13 mouse cellular contexts compared by ENCODE assay signal in genomic region chr8:77695486-77696058, GRCm38 (mm10). TPM values are rescaled to one million over a fixed set of nuclear protein-coding genes. Genes with fewer than 3 reads are reported as not detected.
DNase-seq lines count a peak whose midpoint lies in the region; ATAC-seq lines count a peak whose summit lies in the region.
"Had no signal": no experiment of that assay in that cellular context is flagged by ENCODE, and none has a peak within 500 bp of the region (broad histone marks: within the 10 kb centered on the region; RNA-seq: fewer than 3 reads in every experiment).

No protein-coding gene starts in this region.

- no peaks in the 10 kb centered on the region for H3K9me3 ChIP-seq in heart, embryonic 15.5 days (replicated peaks)
- no peaks in the 10 kb centered on the region for H3K9me3 ChIP-seq in midbrain, embryonic 11.5 days (ENCODE audit: control insufficient read depth, low read length)
- no peaks in the 10 kb centered on the region for H3K9me3 ChIP-seq in midbrain, embryonic 14.5 days (ENCODE audit: control insufficient read depth, low read length)
- no peaks in the 10 kb centered on the region for H3K9me3 ChIP-seq in limb, embryonic 10.5 days (replicated peaks)
- no peaks in the 10 kb centered on the region for H3K9me3 ChIP-seq in stomach, embryonic 16.5 days (replicated peaks; ENCODE audit: control insufficient read depth, low read length)
- H3K9me3 ChIP-seq: forebrain, embryonic 13.5 days had no signal

- peak; percentile 55; the same call in 1 of the 2 replicates for ATAC-seq in heart, embryonic 15.5 days (replicated peaks; ENCODE audit: insufficient number of reproducible peaks, insufficient read depth, low FRiP score, low read depth)
- ATAC-seq in midbrain, embryonic 11.5 days (ENCODE audit: low FRiP score) = no peak
- ATAC-seq in midbrain, embryonic 14.5 days (ENCODE audit: low FRiP score, low TSS enrichment) = no peak
- ATAC-seq in stomach, embryonic 16.5 days (ENCODE audit: insufficient read depth, low FRiP score) = peak; percentile 50; the same call in 1 of the 2 replicates
- ATAC-seq: forebrain, embryonic 13.5 days had no signal

- no peaks in the 10 kb centered on the region for H3K36me3 ChIP-seq in heart, embryonic 15.5 days
- H3K36me3 ChIP-seq in midbrain, embryonic 11.5 days (ENCODE audit: control insufficient read depth, insufficient read depth, low read length) = no peaks in the 10 kb centered on the region
- no peaks in the 10 kb centered on the region for H3K36me3 ChIP-seq in midbrain, embryonic 14.5 days (ENCODE audit: control insufficient read depth, insufficient read depth, low read length)
- H3K36me3 ChIP-seq in limb, embryonic 10.5 days = peaks cover 19% of the 10 kb centered on the region
- no peaks in the 10 kb centered on the region for H3K36me3 ChIP-seq in stomach, embryonic 16.5 days (ENCODE audit: control insufficient read depth, insufficient read depth, low read length)

- DNase-seq in heart, postnatal 25 days (ENCODE audit: low spot score) = no peak
- peak; percentile 61 for DNase-seq in midbrain, embryonic 11.5 days (ENCODE audit: low spot score, missing footprints)
- no peak for DNase-seq in midbrain, embryonic 14.5 days
- DNase-seq in limb, embryonic 10.5 days (ENCODE audit: low spot score) = no peak
- DNase-seq in gastrocnemius, postnatal 25 days = no peak
- DNase-seq in cerebellum, adult 11-12 months = no peak
- DNase-seq: gastrocnemius, postnatal 14 days; right cerebral cortex, adult 18-20 months had no signal

- intact Hi-C loops in heart, postnatal 25 days (cut with DNase I) = no loop called here

- peaks cover 15% of the 10 kb centered on the region for H3K4me1 ChIP-seq in heart, embryonic 15.5 days (replicated peaks)
- H3K4me1 ChIP-seq in midbrain, embryonic 11.5 days (ENCODE audit: control insufficient read depth, insufficient read depth, low read length) = no peaks in the 10 kb centered on the region
- H3K4me1 ChIP-seq in midbrain, embryonic 14.5 days (ENCODE audit: control insufficient read depth, insufficient read depth, low read length) = no peaks in the 10 kb centered on the region
- H3K4me1 ChIP-seq in limb, embryonic 10.5 days = peaks cover 51% of the 10 kb centered on the region
- H3K4me1 ChIP-seq in stomach, embryonic 16.5 days (ENCODE audit: control insufficient read depth, insufficient read depth, low read length) = peaks cover 5% of the 10 kb centered on the region; the same call in 1 of the 2 replicates

- H3K27me3 ChIP-seq in heart, embryonic 15.5 days = no peaks in the 10 kb centered on the region
- no peaks in the 10 kb centered on the region for H3K27me3 ChIP-seq in midbrain, embryonic 11.5 days (ENCODE audit: control insufficient read depth, insufficient read depth, low read length)
- H3K27me3 ChIP-seq in midbrain, embryonic 14.5 days (ENCODE audit: control insufficient read depth, insufficient read depth, low read length) = no peaks in the 10 kb centered on the region
- H3K27me3 ChIP-seq in limb, embryonic 10.5 days (ENCODE audit: low read depth, poor library complexity, severe bottlenecking) = no peaks in the 10 kb centered on the region
- no peaks in the 10 kb centered on the region for H3K27me3 ChIP-seq in stomach, embryonic 16.5 days (ENCODE audit: control insufficient read depth, insufficient read depth, low read length)
- H3K27me3 ChIP-seq: forebrain, embryonic 13.5 days had no signal

- no peak overlapping the region for H3K4me3 ChIP-seq in heart, embryonic 15.5 days
- no peak overlapping the region for H3K4me3 ChIP-seq in midbrain, embryonic 11.5 days (ENCODE audit: low read depth, low read length)
- no peak overlapping the region for H3K4me3 ChIP-seq in midbrain, embryonic 14.5 days (replicated peaks; ENCODE audit: low read depth, low read length)
- no peak overlapping the region for H3K4me3 ChIP-seq in limb, embryonic 10.5 days
- H3K4me3 ChIP-seq in stomach, embryonic 16.5 days (replicated peaks; ENCODE audit: low read length) = no peak overlapping the region
- H3K4me3 ChIP-seq: forebrain, embryonic 13.5 days had no signal

- no peak overlapping the region for H3K4me2 ChIP-seq in heart, embryonic 15.5 days
- no peak overlapping the region for H3K4me2 ChIP-seq in midbrain, embryonic 11.5 days
- H3K4me2 ChIP-seq in midbrain, embryonic 14.5 days (ENCODE audit: low read length) = no peak overlapping the region
- no peak overlapping the region for H3K4me2 ChIP-seq in stomach, embryonic 16.5 days (ENCODE audit: low read depth, low read length)
- H3K4me2 ChIP-seq: forebrain, embryonic 13.5 days had no signal

- WGBS in heart, embryonic 15.5 days = 41% methylated on average over 5 of the region's 5 CpGs
- 63% methylated on average over 5 of the region's 5 CpGs for WGBS in midbrain, embryonic 11.5 days
- WGBS in midbrain, embryonic 14.5 days = 53% methylated on average over 5 of the region's 5 CpGs
- WGBS in limb, embryonic 10.5 days = 21% methylated on average over 5 of the region's 5 CpGs
- 35% methylated on average over 5 of the region's 5 CpGs for WGBS in stomach, embryonic 16.5 days

- H3K9ac ChIP-seq in heart, embryonic 15.5 days = no peak overlapping the region
- no peak overlapping the region for H3K9ac ChIP-seq in midbrain, embryonic 11.5 days (ENCODE audit: low read length)
- no peak overlapping the region for H3K9ac ChIP-seq in midbrain, embryonic 14.5 days (replicated peaks; ENCODE audit: low read length)
- no peak overlapping the region for H3K9ac ChIP-seq in stomach, embryonic 16.5 days (ENCODE audit: low read length)
- H3K9ac ChIP-seq: forebrain, embryonic 13.5 days; liver, embryonic 14.5 days had no signal

- peak overlapping the region; percentile 12; the same call in 1 of the 2 replicates for H3K27ac ChIP-seq in heart, embryonic 15.5 days
- no peak overlapping the region for H3K27ac ChIP-seq in midbrain, embryonic 11.5 days (ENCODE audit: low read depth, low read length)
- H3K27ac ChIP-seq in midbrain, embryonic 14.5 days (replicated peaks; ENCODE audit: low read depth, low read length) = no peak overlapping the region
- peak overlapping the region; percentile 79 for H3K27ac ChIP-seq in limb, embryonic 10.5 days
- no peak overlapping the region for H3K27ac ChIP-seq in stomach, embryonic 16.5 days (ENCODE audit: low read length)
- H3K27ac ChIP-seq: forebrain, embryonic 13.5 days; liver, embryonic 14.5 days had no signal

RNA-seq across cellular contexts. Expression of gene Ednra, which starts 28.7 kb away (rescaled TPM):
- 35.6 and 44.8 TPM in 2 replicates for polyA plus RNA-seq in heart, embryonic 15.5 days (2015; fragmentation: Nextera tagmentation; extraction: Ambion mirVana)
- 10 to 100 TPM; 45.8 to 50.9 TPM for total RNA-seq in heart, postnatal 25 days (2021)
- 13.4 and 17.9 TPM in 2 replicates for polyA plus RNA-seq in midbrain, embryonic 11.5 days (2014; fragmentation: Nextera tagmentation; extraction: Ambion mirVana)
- 3.7 and 7.1 TPM in 2 replicates for polyA plus RNA-seq in midbrain, embryonic 14.5 days (2014; fragmentation: Nextera tagmentation; extraction: Ambion mirVana)
- 49.3 and 68.9 TPM in 2 replicates for polyA plus RNA-seq in limb, embryonic 10.5 days (2016; fragmentation: Nextera tagmentation; extraction: Ambion mirVana)
- polyA plus RNA-seq in stomach, embryonic 16.5 days (2015; fragmentation: Nextera tagmentation; extraction: Ambion mirVana) = 26.0 and 28.7 TPM in 2 replicates
- total RNA-seq in gastrocnemius, postnatal 25 days (2021) = 1 to 10 TPM; 2.3 to 2.7 TPM
- total RNA-seq: monocyte, adult 5-6 weeks had no signal

Comparison
In these comparisons a context has a peak if more than half of its experiments do, and no peak if none do; other contexts are left out.
1. ATAC-seq: peak in heart, embryonic 15.5 days (single experiment) and stomach, embryonic 16.5 days (single experiment); none in midbrain, embryonic 11.5 days (single experiment) and midbrain, embryonic 14.5 days (single experiment).
2. H3K27ac ChIP-seq: peak in heart, embryonic 15.5 days (single experiment) and limb, embryonic 10.5 days (single experiment); none in midbrain, embryonic 11.5 days (single experiment), midbrain, embryonic 14.5 days (single experiment) and stomach, embryonic 16.5 days (single experiment).